Mouse (Mus musculus) C2C12 (cell line): Measurements from ENCODE around the gene Hmgcs2.

Experiments
- CTCF ChIP-seq: IDR thresholded peaks from one replicate; pipeline ENCODE4 v1.5.1; 2011; ENCODE audit not compliant: control insufficient read depth, insufficient read depth, insufficient read length
- MAX ChIP-seq: IDR thresholded peaks from one replicate; pipeline ENCODE4 v1.6.1; 2011; ENCODE audit warnings: mild to moderate bottlenecking, control low read depth
- MYOD1 ChIP-seq: IDR thresholded peaks from one replicate; pipeline ENCODE4 v1.6.1; 2011; ENCODE audit warnings: low read depth; ENCODE audit not compliant: control insufficient read depth, insufficient read length
- MYOG ChIP-seq: IDR thresholded peaks from one replicate; pipeline ENCODE4 v1.6.1; 2011; ENCODE audit not compliant: control insufficient read depth, insufficient read length; ENCODE audit errors: extremely low read depth
- USF1 ChIP-seq: IDR thresholded peaks from one replicate; pipeline ENCODE4 v1.6.1; 2011; ENCODE audit warnings: low read depth, mild to moderate bottlenecking, control low read depth, moderate library complexity

GRCm38 (mm10) chr3:98282422-98282821 is 2.2 kb downstream of the Hmgcs2 start:
- TF ChIP-seq CTCF (no peak), MAX (no peak), USF1 (no peak), MYOG (no peak), MYOD1 (no peak)
